Mouse (Mus musculus) regulatory T cell (primary cell): ENCODE results near the gene Il17rd.

Experiments
- in situ Hi-C: fragments of 300-600 bp; cut with MboI, MseI; formaldehyde crosslinking; loops from one replicate; pipeline ENCODE4 v1.15.1; 2025; ENCODE audit warnings: high pct_unique_total_duplicates

The Il17rd gene

DNA sequence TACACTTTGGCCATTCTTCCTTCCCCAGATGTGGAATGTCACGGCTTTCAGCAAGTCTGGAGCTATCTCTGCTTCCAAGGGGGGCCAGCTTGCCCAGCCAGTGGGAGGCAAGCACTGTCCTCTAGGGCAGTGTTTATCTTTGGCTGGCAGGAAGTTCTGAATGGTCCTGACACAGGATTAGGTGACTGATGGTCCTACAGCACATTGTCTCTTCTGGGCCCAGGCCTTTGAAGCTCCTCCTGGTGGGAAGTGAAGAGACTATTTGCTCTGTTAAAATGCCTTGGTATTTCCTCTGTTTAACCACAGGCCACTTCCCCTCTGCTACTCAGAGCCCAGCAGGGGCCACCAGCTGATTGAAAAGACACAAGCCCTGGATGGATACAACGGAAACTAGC is 6.2 kb downstream of the Il17rd start:
- in situ Hi-C loops: no loop called here

DNA sequence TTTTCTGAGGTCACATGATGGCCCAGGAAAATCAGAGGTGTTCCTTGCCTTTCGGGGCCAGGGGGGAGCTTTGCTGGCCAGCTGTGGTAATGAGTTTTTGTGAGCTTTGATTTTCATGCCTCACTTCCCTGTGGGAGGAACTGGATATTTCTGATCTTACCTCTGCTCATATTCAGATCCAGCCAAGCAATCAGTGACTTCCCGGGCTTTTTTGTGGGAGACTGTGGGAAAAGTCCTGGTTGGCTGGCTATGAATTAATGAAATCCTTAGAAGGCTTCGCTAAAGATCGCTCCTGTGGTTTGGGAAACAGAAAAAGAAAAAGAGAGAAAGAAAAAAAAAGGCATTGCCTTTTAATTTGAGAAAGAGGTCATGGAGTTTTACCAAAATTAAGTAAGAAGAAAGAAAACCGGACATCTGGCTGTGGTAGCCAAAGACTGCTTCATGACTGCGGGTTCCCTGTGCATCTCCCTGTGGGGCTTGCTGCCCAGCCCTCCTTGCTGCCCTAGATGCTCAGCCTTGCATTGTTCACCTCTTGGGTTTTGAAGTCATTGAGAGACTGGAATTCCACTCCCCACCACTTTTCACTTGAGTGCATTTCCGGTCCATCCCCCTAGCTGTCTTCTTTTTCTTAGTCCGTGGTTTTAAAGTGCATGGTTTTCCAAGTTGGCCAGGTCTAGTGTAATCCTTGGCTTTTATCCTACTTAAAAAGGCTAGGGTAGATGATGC is 9.7 kb downstream of the Il17rd start:
- in situ Hi-C loops: no loop called here

DNA sequence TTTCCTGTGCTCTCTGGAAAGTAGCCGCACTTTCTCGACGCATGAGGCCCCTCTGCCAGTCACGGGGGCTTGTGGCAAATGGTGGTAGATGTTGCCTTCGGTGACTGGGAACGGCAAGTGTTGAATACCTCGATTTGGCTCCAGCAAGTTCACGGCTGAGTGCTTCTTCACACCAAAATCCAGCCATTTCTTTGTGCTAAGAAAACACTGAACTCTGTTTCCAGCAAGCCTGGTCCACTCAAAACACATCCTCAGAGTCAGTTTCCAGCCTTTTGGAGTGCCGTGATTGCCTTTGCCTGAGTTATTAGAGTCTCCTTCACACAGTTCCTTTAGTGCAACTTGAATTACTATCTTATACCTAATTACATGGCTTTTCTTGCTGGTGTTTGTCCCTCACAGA is 11.3 kb downstream of the Il17rd start:
- in situ Hi-C loops: no loop called here

DNA sequence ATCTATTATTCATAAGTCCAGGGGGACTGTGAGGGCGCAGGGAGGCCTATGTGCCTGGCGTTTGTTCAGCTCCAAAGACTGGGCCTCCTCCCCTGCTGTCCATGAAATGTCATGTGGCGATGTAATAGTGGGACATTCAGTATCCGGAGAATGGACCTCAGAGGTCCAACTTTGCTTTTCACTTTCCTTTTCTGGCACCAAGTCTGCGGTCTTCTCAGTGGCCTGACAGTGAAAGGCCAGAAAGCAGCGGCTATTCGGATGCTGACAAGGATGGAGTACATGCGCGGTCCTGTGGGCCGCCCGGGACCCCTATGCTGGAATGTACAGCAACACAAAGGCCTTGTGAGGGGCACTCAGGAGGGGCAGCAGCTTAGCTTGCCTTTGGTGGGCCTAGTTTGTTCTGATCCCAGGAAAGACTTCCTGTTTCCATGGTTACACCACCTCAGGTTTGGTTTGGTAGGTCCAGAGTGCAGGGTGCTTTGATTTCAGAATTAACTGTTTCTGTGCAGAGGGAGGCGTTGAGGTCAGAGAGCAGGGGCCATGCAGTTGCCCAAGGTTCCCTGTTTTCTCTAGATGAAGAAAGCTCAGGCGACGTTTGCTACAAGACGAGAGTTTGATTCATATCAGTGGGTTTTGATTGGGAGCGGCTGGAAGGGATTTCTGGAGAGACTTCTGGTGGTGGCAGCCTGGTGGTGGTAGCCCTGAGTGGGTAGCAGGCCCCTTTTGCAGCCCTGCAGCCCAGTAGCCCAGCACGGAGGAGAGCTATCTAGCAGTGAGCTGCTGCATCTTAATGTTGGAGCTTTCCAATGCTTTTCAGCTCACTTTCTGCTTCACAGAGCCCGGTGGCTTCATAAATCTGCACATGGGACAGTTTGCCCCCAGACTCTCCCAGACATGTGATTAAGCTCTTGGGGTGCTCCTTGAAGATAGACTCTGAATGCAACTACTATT is 12.1 kb downstream of the Il17rd start:
- in situ Hi-C loops: no loop called here

DNA sequence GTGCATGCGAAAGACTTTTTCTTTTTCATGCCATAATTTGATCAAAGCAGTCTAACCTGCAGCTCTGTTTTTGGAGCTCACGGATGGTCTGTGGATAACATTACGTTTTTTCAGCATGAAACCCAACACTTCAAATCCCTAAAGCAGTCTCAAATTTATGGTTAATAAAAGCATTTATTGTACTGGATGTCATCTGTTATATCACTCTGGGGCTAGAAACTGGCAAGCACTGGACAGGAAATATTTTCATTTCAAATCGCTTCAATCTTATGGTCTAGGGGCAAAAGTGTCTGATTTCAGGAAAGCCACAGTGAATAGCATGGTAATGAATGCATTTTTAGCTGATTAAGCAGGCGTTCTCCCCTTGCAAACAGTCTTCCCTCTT is 12.8 kb downstream of the Il17rd start:
- in situ Hi-C loops: no loop called here

DNA sequence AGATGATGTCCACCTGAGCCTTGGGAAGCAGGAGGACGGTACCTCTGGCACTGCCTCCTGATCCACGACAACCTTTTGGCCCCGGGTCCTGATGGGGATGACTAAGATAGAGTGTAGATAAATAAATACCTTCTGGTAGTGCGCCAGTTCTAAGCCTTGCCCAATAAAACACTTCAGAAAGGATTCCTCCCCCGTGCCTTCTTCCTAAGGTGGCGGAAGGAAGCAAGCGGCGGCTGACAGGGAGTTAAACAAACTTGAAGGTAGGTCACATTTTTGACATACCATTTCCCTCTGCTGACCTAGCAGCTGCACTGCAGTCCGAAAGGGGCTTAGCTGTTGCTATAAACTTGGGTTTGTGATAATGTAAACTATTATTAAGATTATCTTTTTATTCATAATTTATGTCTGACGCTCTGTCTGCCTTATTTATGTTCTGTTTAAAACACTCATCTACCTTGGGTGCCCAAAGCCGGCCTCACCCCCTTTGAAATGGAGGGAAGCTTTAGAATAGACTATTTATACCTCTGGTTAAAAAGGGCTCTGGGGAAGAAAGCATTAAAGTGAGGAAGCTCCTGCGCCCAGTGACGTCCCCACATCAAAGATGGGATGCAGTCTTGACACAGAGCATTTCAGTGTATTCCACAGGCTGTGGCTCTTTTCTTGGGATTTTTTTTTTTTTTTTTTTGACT is 19.9 kb downstream of the Il17rd start:
- in situ Hi-C loops: no loop called here

DNA sequence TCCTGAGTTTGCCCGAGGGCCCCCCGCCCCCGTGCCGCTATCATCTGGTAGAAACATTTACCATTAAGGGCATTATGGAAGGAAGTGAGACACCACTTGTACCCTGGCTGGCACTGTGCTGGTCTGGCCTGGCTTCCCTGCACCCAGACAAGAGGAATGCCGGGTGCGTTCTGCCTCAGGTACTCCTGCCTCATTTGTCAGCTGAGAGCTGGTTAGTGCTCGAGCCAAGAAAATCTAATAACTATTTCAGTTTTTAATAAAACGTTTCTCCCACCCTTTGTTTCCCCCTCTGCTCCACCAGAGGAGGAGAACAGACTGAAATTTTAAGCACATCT is 20.4 kb downstream of the Il17rd start:
- in situ Hi-C loops: no loop called here

DNA sequence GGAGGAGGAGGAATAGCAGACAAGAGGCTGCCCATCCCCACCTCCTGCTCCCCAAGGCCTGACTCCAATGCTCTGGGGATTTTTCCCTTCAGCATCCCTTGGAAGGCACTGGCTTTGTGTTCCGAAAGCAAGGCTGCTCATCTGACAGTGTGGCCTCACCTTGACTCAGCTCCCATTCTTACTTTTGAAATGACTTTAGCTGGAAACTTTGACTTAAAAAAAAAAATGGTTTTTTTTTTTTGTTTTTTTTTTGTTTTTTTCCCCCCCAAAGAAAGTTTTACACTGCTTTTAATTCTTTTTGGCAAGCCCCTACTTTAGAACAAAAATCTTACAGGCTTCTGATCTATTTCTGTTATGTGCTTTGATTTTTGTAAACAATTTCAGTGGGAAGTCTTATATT is 24.6 kb downstream of the Il17rd start:
- in situ Hi-C loops: no loop called here

DNA sequence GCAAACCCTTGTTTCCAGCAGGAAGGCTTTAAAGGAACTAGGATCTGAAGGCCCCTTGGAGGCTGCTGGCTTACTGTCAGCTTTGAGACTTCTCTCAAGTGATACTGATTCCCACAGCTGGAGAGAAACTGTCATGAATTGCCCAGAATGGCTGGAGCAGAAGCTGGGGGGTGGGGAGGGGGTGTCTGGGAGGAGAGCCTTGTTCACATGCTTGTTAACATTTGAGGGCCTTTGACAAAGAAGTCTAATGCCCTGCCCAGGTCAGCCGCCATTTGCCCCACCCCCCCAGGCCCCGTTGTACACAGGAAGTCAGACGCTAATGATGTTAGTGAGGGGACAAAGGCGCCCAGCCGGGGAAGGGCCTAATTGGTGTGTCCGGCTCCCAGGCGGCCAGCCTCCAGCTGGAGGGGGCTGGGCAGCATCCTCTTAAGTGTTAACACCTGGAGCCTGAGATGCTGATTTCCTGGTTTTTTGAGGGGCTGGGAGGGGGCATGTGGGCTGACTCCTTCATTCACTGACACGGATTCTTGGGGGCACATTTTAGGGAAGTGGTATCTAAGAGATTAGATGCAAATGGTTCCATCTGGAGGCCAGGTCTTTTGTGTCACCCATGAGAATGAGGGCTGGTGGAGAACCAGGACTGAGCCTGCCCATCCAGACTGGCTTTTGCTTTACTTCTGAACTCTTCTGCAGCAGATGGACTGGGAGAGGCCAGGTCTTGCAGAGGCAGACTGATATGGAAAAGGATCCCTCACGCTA is 27.6 kb downstream of the Il17rd start:
- in situ Hi-C loops: no loop called here

DNA sequence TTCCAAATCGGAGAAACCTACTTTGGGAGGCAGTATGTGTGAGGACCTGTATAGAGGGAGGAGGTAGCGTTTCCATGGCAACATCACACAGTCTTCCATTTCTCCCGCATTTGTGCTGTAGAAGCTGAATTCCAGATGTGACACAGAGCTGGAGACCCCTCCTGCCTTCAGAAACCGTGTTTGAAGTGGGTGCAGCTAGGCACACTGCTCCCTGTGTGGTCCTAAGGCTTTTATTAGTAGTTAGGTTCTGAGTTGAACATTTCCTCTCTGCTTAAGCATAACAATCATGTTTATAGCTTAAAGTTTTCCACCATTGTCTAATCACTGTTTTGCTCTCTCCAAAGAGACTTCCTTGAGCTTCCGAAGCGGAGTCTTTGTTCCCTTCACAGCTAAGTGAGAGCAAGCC is 29.1 kb downstream of the Il17rd start:
- in situ Hi-C loops: no loop called here

DNA sequence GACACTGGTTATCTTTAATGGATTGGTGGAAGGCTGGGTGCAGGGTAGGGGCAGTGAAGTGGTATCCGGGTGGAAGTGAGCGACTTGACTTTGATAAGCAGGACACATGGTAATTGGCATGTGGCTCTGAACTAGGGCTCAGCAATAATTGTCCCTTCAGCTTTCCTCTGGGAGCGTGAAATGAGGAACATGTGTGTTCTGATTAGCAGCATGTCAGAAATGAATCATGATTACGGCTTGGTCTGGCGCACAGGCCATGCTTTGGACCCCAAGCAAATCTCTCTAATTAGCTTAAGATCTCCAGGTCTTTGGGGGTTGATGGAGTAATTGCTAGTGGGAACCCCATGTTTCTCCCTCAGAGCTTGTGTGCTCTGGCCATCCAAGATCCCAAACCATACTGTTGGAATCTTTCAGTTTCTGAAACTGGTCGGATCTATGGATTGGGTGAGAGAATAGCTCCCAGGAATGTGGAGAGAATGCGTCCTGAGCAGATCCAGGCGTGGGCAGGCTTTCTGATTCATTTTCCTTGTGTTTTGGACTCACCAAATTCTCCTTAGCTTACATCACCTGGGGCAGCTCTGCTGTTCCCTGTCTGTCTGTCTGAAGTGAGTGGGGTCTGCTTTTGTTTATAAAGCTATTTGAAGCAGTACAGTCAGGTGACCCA is 30.8 kb downstream of the Il17rd start:
- in situ Hi-C loops: no loop called here

DNA sequence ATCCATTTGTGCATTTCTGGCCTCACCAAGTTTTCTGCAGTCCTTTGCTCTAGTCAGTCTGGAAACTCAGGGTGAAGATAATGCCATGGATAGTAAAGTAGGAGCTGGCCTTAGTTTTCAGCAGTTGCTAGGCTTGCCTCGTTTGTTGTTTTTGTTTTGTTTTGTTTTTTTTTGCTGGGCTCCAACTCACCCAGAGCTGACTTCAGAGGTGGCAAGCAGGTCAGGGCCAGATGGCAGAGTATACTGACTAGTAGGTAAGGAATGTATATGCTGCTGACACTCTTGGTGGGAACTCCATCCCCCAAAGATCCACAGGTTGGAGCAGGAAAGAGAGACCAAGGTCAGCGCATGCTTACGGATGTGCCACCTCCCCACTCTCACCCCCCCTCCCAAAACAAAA is 31.4 kb downstream of the Il17rd start:
- in situ Hi-C loops: no loop called here

DNA sequence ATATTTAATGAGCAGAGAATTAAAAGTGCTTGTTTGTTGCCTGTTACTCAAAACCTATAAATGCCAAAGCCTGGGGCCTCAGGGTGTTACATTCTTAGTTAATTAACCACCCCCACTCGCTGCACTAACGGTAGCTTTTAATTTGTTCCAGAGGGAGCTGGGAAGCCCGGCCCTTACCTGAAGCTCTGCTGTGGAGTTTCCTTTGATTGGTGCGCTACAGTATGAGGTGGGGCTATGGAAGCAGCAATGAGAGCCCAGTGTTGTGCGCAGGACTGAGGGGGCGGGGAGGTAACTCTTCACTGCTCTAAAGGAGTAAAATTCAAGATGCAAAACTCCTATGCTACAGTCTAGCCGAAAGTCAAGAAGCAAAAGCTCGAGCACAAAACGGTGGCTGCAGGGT is 32.0 kb downstream of the Il17rd start:
- in situ Hi-C loops: no loop called here

DNA sequence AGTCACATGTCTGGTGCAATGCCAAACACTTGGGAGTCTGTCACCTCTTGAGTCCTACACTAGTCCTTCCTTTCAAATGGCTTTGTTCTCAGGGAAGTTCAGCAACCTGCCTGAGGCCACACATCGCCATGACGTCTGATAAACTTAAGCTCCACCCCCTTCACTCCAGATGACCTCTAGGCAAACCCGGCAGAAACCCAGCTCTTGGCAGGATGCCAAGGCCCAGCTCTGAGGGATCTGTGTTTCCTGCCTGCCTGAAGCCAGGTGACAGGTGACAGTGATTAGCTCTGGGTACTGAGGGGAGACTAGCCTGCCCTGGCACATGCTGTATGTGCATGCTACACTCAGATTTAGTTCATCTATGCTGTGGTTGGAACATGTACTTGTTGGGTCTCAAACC is 33.2 kb downstream of the Il17rd start:
- in situ Hi-C loops: no loop called here

DNA sequence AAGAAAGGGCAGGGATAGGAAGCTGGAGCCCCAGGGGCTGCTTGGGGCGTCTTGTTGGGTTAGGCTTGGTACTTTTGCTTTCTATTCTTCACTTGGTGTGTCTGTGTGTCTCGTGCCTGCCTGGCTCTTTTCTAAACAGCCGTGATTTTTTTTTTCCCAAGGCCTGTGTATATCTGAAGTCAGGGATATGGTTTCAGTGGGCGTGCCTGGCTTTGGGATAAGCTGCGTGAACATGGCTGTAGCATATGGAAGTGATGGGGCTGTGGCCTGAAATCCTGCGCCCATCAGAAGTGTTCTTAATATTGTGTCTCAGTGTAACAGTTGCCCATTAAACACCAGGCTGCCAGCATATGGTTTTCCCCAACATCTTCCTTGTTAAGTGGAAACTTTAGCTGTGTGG is 36.3 kb downstream of the Il17rd start:
- in situ Hi-C loops: no loop called here

DNA sequence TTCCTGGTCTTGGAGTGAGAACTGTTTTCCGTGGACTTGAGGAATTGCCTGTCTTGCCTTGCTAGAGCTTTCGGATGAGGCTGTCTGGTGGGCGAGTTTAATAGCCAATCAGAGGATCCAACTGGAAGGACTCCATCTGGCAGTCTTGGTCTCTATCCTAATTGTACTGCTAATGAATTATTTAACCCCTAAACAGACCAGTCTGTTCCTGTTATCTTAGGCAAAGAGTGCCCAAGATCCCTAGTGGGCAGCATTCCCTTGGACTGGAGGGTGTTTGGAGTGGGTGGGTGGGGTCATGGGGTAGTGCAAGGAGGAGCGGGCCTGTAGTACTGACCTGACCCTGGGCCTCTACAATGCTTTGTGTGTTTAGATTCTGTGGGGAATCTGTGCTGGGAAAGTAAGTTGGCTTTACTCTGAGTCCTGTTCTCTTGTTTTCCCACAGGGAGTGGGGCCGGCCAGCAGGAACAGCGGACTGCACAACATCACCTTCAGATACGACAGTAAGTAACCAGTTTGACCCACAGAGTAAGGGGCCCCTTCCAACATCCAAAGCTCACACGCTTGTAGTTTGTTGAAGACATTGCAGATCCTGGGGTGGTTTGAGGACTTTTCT is 37.3 kb downstream of the Il17rd start:
- in situ Hi-C loops: no loop called here

DNA sequence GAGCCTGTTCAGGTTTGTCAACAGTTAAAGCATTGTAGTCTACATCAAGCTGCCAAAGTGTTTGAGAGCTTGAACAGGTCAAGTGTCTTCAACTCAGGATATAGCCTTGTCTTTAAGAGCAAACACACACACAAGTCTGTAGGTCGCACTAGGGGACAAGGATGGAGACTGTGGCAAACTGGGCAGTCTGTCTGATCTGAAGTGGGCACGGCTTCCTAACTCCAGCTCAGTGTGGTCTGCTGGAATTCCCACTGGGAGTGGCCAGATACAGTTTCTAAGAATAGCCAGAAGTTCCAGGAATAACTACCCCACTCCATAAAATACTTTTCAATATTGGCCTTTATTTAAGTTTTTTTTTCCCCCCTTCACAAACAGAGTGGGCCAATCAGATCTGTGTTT is 37.8 kb downstream of the Il17rd start:
- in situ Hi-C loops: no loop called here

DNA sequence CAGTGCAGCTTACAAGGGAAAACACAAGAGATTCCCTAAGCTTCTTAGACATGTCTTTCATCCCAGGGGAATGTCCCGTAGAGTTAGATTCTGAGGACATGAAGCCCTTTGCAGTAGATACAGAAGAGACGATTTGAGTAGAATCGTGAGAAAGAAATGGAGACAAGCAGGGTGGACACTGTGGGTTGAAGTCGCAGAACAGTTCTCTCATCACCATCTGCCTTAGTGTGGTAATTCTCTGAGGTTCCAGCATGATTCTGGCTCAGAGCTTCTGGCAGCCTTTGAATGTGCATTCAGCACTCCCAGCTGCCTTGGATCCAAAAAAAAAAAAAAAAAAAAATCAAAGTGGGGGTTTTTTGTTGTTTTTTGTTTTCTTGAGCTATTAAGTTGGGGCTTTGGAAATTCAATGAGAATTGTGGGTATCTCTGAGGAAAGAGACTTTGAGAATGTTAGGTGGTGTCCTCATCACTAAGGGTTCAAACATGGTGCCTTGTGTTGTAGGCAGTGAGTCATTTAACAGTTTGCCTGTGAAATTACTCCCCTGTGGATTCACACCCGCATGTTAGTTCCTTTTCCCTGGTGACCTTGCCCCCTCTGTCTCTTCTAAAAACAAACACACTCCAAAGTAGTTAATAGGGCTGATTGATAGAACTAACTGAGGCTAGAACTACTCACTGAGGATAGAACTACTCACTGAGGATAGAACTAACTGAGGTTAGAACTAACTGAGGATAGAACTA is 43.0 kb downstream of the Il17rd start:
- in situ Hi-C loops: no loop called here

DNA sequence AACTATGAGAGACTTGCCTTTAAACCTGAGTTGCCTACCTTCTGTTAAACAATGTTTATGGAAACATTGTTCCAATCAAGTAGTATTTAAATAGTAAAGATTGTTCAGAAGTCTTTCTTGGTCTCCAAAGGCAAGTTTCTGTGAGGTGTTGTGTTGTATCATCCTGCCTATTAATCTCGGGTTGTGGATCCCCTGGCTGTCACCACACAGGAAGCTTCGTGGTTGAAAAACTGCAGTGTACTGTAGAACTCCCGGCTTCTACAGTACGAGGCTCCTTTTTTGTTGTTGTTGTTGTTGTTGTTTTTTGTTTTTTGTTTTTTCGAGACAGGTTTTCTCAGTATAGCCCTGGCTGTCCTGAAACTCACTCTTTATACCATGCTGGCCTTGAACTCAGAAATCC is 46.7 kb downstream of the Il17rd start:
- in situ Hi-C loops: no loop called here

DNA sequence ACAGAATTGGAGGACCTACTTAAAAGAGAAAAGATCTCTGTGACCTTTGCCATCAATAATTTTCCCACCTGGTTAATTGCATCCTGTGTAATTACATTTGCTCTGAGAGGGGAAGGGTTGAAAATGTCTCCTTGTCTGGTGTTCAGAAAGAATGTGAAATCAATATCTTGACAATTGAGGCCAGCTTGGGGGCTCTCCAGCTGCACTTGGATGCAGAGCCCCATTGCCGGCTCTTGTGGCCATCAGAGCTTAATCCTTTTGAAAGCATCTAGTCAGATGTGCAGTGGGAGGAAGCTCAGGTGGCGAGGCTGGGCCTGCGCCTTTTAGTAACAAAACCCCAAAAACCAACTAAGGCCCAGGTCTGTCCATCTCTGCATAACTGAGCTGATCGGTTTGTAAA is 47.3 kb downstream of the Il17rd start:
- in situ Hi-C loops: no loop called here
